Mouse (Mus musculus) heart, embryonic 11.5 days (tissue): ENCODE measurements around the gene Pde4d. TPM values are rescaled to one million over a fixed set of nuclear protein-coding genes. Genes with fewer than 3 reads are reported as not detected.

Experiments
- ATAC-seq: fragments of 200-750 bp; cut with Nextera tagmentation; replicated peaks from 2 replicates; pipeline ENCODE4 v1.8.0; 2017; ENCODE audit warnings: moderate library complexity; ENCODE audit not compliant: insufficient number of reproducible peaks, low FRiP score, low TSS enrichment
- H3K27ac ChIP-seq: fragments of 300-500 bp; sonication (generic); 2 replicates; pipeline ENCODE4 v1.5.1; 2014; ENCODE audit warnings: mild to moderate bottlenecking, low read depth, low read length
- H3K27me3 ChIP-seq: fragments of 300-500 bp; sonication (generic); 2 replicates; pipeline ENCODE4 v1.6.1; 2014; ENCODE audit warnings: mild to moderate bottlenecking, low read length, mixed read lengths; ENCODE audit not compliant: control insufficient read depth, insufficient read depth
- H3K36me3 ChIP-seq: fragments of 300-500 bp; sonication (generic); 2 replicates; pipeline ENCODE4 v1.6.1; 2014; ENCODE audit warnings: mild to moderate bottlenecking, low read length, moderate library complexity, mixed read lengths; ENCODE audit not compliant: control insufficient read depth, insufficient read depth
- H3K4me1 ChIP-seq: fragments of 300-500 bp; sonication (generic); 2 replicates; pipeline ENCODE4 v1.6.1; 2014; ENCODE audit warnings: low read length; ENCODE audit not compliant: control insufficient read depth, insufficient read depth
- H3K4me2 ChIP-seq: fragments of 300-500 bp; sonication (generic); 2 replicates; pipeline ENCODE4 v1.6.1; 2014; ENCODE audit warnings: mild to moderate bottlenecking, moderate library complexity
- H3K4me3 ChIP-seq: fragments of 300-500 bp; sonication (generic); 2 replicates; pipeline ENCODE4 v1.5.1; 2014; ENCODE audit warnings: low read depth, low read length
- H3K9ac ChIP-seq: fragments of 300-500 bp; sonication (generic); 2 replicates; pipeline ENCODE4 v1.6.1; 2014; ENCODE audit warnings: mild to moderate bottlenecking, low read depth, low read length, moderate library complexity
- H3K9me3 ChIP-seq: fragments of 300-500 bp; sonication (generic); replicated peaks from 2 replicates; pipeline ENCODE4 v1.6.1; 2016; ENCODE audit warnings: low read length; ENCODE audit not compliant: control insufficient read depth
- WGBS: fragments of 180-500 bp; shearing (Covaris S2); extraction: QIAGEN DNeasy Blood & Tissue Kit; methylation state at CpG from one replicate; pipeline ENCODE4 v1.1.7; 2014; ENCODE audit not compliant: insufficient replicate concordance; 5-methylcytosine and 5-hydroxymethylcytosine counted together
- polyA plus RNA-seq: library from polyadenylated mRNA; unstranded; fragments of >200 nt; fragmentation: Nextera tagmentation; extraction: Ambion mirVana; gene quantifications from 2 replicates; pipeline ENCODE4 v1.2.1, GENCODE M21; 2014

Pde4d gene
- polyA plus RNA-seq, 1 experiment from 2014 or later = 27.8 TPM

DNA sequence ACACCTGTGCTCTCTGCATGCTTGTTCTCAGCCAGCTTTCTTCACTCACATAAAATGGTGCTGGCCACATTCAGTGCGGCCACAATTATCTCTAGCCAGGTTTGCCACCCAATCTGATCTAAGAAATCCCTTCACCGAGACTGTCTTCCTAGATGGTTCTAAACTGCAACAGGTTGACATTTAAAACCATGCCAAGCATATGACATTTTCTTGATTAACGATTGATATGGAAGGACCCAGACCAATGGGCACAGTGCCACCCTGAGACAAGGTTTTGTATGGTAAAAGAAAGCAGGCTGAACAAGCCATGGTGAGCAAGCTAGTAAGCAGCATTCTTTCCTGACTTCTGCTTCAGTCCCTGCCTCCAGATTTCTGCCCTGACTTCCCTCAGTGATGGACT lies 18.0 kb upstream of the Pde4d start:
- 85% methylated on average over 3 of the region's 3 CpGs for WGBS
- H3K9me3 ChIP-seq = no peaks in the 10 kb centered on the region
- no peaks in the 10 kb centered on the region for H3K36me3 ChIP-seq
- ATAC-seq = no peak
- no peak overlapping the region for H3K27ac ChIP-seq
- no peaks in the 10 kb centered on the region for H3K4me1 ChIP-seq
- no peak overlapping the region for H3K4me3 ChIP-seq
- no peak overlapping the region for H3K4me2 ChIP-seq
- no peak overlapping the region for H3K9ac ChIP-seq
- H3K27me3 ChIP-seq = no peaks in the 10 kb centered on the region

DNA sequence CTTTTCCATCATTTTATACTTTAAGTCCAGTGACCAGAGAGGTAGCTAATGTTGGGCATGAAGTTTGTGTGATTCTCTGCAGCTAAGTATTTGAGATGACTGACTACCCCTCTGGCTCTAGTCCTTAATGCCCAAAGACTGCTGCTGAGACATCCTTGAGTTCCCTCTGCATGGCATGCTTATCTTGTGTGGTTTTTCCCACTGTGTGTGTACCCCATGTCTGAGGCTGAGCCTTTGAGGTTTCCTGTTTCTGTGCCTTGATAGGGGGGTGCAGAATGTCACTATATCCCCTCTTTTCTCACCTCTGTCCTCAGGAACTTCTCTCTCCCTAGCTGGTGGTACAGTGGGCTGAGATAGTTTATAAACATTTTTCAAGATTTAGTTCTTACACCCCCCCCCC lies 14.1 kb upstream of the Pde4d start:
- Histone ChIP-seq H3K27ac (no peak overlapping the region), H3K9ac (no peak overlapping the region), H3K9me3 (no peaks in the 10 kb centered on the region), H3K4me1 (no peaks in the 10 kb centered on the region), H3K4me2 (no peak overlapping the region), H3K4me3 (no peak overlapping the region), H3K27me3 (no peaks in the 10 kb centered on the region), H3K36me3 (no peaks in the 10 kb centered on the region)
- no peak for ATAC-seq

DNA sequence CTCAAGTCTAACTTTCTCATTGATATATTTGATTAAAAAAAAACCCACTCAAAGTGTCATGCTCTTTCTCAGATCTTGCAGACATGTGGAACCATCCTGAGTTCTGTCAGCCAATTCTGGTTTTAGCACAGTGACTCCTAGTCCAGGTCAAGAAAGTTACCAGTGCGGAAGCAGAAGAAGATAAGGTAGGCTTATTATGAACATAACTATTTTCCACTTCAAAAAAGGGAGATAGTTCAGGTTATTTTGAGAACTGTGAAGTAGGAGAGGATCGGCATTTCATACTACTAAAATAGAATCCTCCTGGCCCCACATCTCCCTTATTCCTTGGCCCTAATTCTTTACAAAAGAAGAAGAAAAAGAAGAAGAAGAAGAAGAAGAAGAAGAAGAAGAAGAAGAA lies 12.3 kb upstream of the Pde4d start:
- Histone ChIP-seq H3K27me3 (no peaks in the 10 kb centered on the region), H3K9ac (no peak overlapping the region), H3K4me1 (no peaks in the 10 kb centered on the region), H3K36me3 (no peaks in the 10 kb centered on the region), H3K9me3 (no peaks in the 10 kb centered on the region), H3K27ac (no peak overlapping the region), H3K4me2 (no peak overlapping the region), H3K4me3 (no peak overlapping the region)
- WGBS = 51% methylated on average over 2 of the region's 2 CpGs
- no peak for ATAC-seq

DNA sequence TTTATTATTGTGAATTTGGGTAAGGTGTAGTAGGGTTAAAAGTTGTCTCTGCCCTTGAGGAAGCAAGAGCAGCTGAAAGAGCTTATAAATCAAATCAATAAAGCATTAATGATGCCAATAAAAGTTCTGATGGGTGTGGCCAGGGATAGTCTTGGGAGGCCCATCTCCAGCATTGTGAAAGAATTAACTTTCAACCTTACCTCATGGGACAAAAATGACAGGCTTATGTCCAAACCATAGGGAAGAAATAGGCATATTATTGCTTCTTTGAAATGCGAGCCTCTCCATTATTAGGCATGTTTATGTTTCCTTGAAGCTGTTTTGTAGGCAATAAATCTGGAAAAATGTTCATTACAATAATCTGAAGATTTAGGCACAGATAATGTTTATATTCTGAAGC lies 10.7 kb upstream of the Pde4d start:
- WGBS = 84% methylated on average over 1 of the region's 1 CpGs
- Histone ChIP-seq H3K4me3 (no peak overlapping the region), H3K9me3 (no peaks in the 10 kb centered on the region), H3K9ac (no peak overlapping the region), H3K4me1 (no peaks in the 10 kb centered on the region), H3K27me3 (no peaks in the 10 kb centered on the region), H3K36me3 (no peaks in the 10 kb centered on the region), H3K27ac (no peak overlapping the region), H3K4me2 (no peak overlapping the region)
- no peak for ATAC-seq

DNA sequence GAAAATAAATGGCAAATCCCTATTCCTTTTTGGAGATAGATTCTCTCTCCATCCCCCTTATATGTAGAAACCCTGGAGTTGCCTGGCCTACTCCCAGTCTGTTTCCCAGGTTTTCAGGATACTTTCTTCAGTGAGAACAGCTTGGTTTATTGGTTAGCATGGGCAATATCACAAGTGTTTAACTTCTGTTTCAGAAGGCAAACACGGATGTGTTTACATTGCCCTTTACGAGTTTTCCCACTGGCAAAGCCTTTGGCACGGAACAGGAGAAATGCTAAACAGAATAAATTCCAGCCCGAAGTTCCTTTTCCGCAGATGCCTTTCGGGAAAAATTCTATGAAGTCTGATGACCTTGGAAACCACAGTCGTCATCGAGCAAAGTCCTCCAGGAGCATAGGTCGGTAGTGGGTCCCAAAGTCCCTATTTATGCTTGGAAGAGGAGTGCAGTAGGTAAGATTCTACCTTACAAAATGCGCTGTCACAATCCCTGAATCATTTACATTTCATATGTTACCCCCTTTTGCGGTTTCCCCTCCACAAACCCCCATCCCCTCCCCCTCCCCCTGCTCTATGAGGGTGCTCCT lies 1.3 kb upstream of the Pde4d start:
- Histone ChIP-seq H3K27me3 (no peaks in the 10 kb centered on the region), H3K9ac (no peak overlapping the region), H3K9me3 (no peaks in the 10 kb centered on the region), H3K4me3 (no peak overlapping the region), H3K27ac (no peak overlapping the region), H3K4me2 (no peak overlapping the region), H3K36me3 (no peaks in the 10 kb centered on the region), H3K4me1 (peaks cover 8% of the 10 kb centered on the region)
- 76% methylated on average over 11 of the region's 11 CpGs for WGBS
- no peak for ATAC-seq

DNA sequence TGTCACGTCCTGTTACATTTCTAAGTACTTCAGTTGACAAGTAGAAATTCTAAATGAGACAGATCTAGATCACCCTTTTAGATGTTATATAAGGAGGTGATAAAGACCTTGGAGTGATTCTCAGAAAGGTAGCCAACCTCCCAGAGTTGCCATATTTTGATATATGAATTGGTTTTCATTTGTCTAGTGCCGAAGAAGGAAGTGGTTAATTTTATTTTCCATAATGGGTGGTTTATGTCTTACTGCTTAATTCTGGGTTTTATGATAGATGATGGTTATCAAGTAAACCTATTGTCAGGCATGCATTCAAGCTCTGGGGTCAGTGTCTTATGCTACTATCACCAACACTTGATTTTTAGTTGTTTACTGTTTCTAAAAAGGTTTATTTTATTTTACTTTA lies 1.4 kb downstream of the Pde4d start:
- Histone ChIP-seq H3K9me3 (no peaks in the 10 kb centered on the region), H3K4me3 (no peak overlapping the region), H3K27ac (no peak overlapping the region), H3K4me1 (peaks cover 8% of the 10 kb centered on the region), H3K4me2 (no peak overlapping the region), H3K9ac (no peak overlapping the region), H3K36me3 (no peaks in the 10 kb centered on the region), H3K27me3 (no peaks in the 10 kb centered on the region)
- no peak for ATAC-seq
- 77% methylated on average over 2 of the region's 2 CpGs for WGBS

DNA sequence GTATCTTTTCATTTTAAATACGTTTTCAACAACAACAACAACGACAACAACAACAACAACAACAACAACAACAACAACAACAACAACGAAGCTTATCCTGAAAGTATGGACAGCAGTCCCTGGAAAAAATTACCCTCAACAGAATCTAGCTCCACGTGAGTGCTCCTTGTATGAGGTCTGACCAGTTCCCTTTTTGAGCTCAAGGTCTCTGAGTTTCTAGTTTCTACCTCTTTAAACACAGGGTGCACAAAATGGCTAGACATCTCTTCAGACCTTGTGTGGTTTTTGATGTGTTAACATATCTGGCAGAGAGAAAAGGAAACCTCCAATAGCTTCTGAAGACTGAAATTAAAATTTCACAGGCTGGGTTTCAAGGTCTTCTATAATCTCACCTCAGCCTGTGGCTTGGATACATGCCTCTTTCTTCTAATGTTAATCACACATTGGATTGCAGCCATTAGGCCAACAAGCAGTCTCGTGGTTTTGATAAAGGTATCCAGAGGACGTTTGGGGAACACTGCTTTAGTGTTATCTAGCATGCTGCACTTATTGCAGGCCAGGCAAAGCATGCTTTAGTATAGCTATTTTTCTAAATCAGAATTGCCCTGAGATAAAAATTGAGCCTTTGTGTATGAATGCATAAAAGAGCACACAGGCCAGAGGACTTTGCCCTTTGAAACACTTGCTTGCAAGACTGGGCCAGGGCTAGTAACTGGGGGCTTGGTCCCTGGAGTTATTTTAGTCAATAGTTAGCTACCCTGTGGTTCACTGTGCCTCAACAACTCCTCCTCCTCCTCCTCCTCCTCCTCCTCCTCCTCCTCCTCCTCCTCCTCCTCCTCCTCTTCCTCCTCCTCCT lies 3.5 kb downstream of the Pde4d start:
- H3K27me3 ChIP-seq = no peaks in the 10 kb centered on the region
- H3K4me1 ChIP-seq = peaks cover 8% of the 10 kb centered on the region
- H3K4me3 ChIP-seq = no peak overlapping the region
- H3K9ac ChIP-seq = no peak overlapping the region
- no peak for ATAC-seq
- no peaks in the 10 kb centered on the region for H3K9me3 ChIP-seq
- no peaks in the 10 kb centered on the region for H3K36me3 ChIP-seq
- H3K27ac ChIP-seq = no peak overlapping the region
- no peak overlapping the region for H3K4me2 ChIP-seq
- 56% methylated on average over 6 of the region's 6 CpGs for WGBS

DNA sequence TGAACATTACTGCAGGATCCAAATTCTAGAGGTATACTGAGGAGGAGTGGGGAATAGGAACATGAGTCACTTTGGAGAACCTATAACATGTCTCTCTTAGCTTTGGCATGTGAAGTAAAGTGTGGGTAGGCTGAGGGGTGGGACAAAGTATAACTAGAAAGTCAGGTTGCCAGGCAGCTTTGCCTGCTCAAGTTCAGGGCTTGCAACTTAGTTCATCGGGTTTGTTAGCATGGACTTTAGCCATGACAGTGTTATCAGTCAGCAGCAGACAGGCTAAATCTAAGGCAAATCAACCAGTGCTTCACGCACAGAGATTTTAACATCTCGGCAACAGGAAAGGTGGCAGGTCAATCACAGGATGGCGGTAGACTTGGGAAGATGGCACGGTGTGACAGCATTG lies 12.8 kb downstream of the Pde4d start:
- WGBS = 80% methylated on average over 5 of the region's 5 CpGs
- ATAC-seq = no peak

DNA sequence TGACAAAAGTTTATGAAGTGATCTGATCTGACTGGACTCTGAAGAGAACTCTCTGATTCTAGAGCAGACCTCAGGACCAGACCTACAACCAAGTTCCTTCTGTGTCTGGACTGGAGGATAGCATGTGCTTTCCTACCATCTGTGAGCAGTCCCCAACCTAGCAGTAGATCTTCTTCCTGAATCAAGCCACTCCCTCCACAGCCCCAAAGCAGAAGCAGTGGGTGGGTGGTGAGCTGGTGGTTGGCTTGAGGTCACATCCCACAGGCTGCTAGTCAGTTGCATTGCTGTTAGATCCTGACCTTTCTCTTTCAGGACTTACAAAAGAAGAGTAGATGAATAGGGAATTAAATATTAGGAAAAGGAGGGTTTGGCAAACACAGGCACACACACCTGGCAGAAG lies 16.0 kb downstream of the Pde4d start:
- Histone ChIP-seq H3K4me2 (no peak overlapping the region), H3K4me1 (no peaks in the 10 kb centered on the region), H3K27me3 (no peaks in the 10 kb centered on the region), H3K9ac (no peak overlapping the region), H3K9me3 (no peaks in the 10 kb centered on the region), H3K36me3 (no peaks in the 10 kb centered on the region), H3K4me3 (no peak overlapping the region), H3K27ac (no peak overlapping the region)
- no peak for ATAC-seq

More for the DNA sequence above, 12.8 kb downstream of the Pde4d start:
- H3K4me3 ChIP-seq = no peak overlapping the region
- H3K27me3 ChIP-seq = no peaks in the 10 kb centered on the region
- H3K36me3 ChIP-seq = no peaks in the 10 kb centered on the region
- H3K4me1 ChIP-seq = no peaks in the 10 kb centered on the region
- no peak overlapping the region for H3K4me2 ChIP-seq
- H3K9ac ChIP-seq = no peak overlapping the region
- H3K9me3 ChIP-seq = no peaks in the 10 kb centered on the region
- H3K27ac ChIP-seq = no peak overlapping the region
